In genomic region chr4:110810947-110811346, GRCm38 (mm10) we compare ENCODE assay signal across 28 mouse cellular contexts.
"Had no signal": no experiment of that assay in that cellular context is flagged by ENCODE, and none has a peak within 500 bp of the region (broad histone marks: within the 10 kb centered on the region; RNA-seq: fewer than 3 reads in every experiment).

No protein-coding gene starts in this region.

- H3K4me1 ChIP-seq: embryonic facial prominence, embryonic 10.5 days; embryonic facial prominence, embryonic 12.5 days; embryonic facial prominence, embryonic 13.5 days; embryonic facial prominence, embryonic 15.5 days; forebrain, embryonic 10.5 days; forebrain, embryonic 12.5 days; forebrain, embryonic 13.5 days; forebrain, embryonic 15.5 days had no signal

- H3K9me3 ChIP-seq: embryonic facial prominence, embryonic 10.5 days; embryonic facial prominence, embryonic 12.5 days; embryonic facial prominence, embryonic 13.5 days; embryonic facial prominence, embryonic 15.5 days; forebrain, embryonic 10.5 days; forebrain, embryonic 12.5 days; forebrain, embryonic 13.5 days; forebrain, embryonic 15.5 days had no signal

- H3K4me3 ChIP-seq: embryonic facial prominence, embryonic 10.5 days; embryonic facial prominence, embryonic 12.5 days; embryonic facial prominence, embryonic 13.5 days; embryonic facial prominence, embryonic 15.5 days; erythroblast, embryonic 14.5 days; forebrain, embryonic 10.5 days; forebrain, embryonic 12.5 days; forebrain, embryonic 13.5 days; forebrain, embryonic 15.5 days; gastrocnemius, adult 2 months; heart, adult 2 months had no signal

- H3K27me3 ChIP-seq: embryonic facial prominence, embryonic 12.5 days; embryonic facial prominence, embryonic 13.5 days; embryonic facial prominence, embryonic 15.5 days; forebrain, embryonic 12.5 days; forebrain, embryonic 13.5 days; forebrain, embryonic 15.5 days had no signal

- ATAC-seq: forebrain, embryonic 13.5 days; forebrain, embryonic 14.5 days; forebrain, embryonic 15.5 days; forebrain, embryonic 16.5 days; forebrain, postnatal 0 days had no signal

- H3K4me2 ChIP-seq: embryonic facial prominence, embryonic 12.5 days; embryonic facial prominence, embryonic 13.5 days; embryonic facial prominence, embryonic 15.5 days; forebrain, embryonic 12.5 days; forebrain, embryonic 13.5 days; forebrain, embryonic 15.5 days had no signal

- DNase-seq: cerebellum, adult 8-10 months; cerebellum, adult 9-10 months; cerebellum, adult 9-11 months; cerebellum, postnatal 10 days; cerebellum, postnatal 14 days; cerebellum, postnatal 25 days; cerebellum, postnatal 36 days; embryo, embryonic 11 days; forebrain, postnatal 0 days; gastrocnemius, adult 2 months; gastrocnemius, postnatal 10 days; gastrocnemius, postnatal 14 days; gastrocnemius, postnatal 25 days; gastrocnemius, postnatal 36 days; heart, adult 11 months; heart, adult 18-20 months; heart, adult 2 months had no signal

- H3K36me3 ChIP-seq: embryonic facial prominence, embryonic 10.5 days; embryonic facial prominence, embryonic 12.5 days; embryonic facial prominence, embryonic 13.5 days; embryonic facial prominence, embryonic 15.5 days; forebrain, embryonic 10.5 days; forebrain, embryonic 12.5 days; forebrain, embryonic 15.5 days had no signal

- H3K9ac ChIP-seq: embryonic facial prominence, embryonic 12.5 days; embryonic facial prominence, embryonic 13.5 days; embryonic facial prominence, embryonic 15.5 days; forebrain, embryonic 12.5 days; forebrain, embryonic 13.5 days; forebrain, embryonic 15.5 days; forebrain, postnatal 0 days had no signal

- H3K27ac ChIP-seq: embryonic facial prominence, embryonic 10.5 days; embryonic facial prominence, embryonic 12.5 days; embryonic facial prominence, embryonic 13.5 days; embryonic facial prominence, embryonic 15.5 days; forebrain, embryonic 10.5 days; forebrain, embryonic 12.5 days; forebrain, embryonic 13.5 days; forebrain, embryonic 15.5 days; gastrocnemius, adult 2 months; heart, adult 2 months had no signal
